Mouse (Mus musculus) lung, postnatal 25 days (tissue): ENCODE measurements around the gene Etnk1.
"Not testable (repeated sequence)": the region's sequence is repeated elsewhere in the genome, so short reads cannot be mapped to it uniquely, and the experiment has no call there.

Source experiments
- DNase-seq: peaks from one replicate; pipeline ENCODE4 v3.0.0; 2022; ENCODE audit warnings: low spot score

Etnk1 gene

GRCm38 (mm10) chr6:143151081-143151995 lies 15.7 kb upstream of the Etnk1 start:
- DNase-seq, result not testable (repeated sequence)

GRCm38 (mm10) chr6:143152321-143152827 lies 14.6 kb upstream of the Etnk1 start:
- DNase-seq, result no peak

- DNase-seq, result no peak
These were observed 13.9 kb upstream of the Etnk1 start for GRCm38 (mm10) chr6:143153160-143153559.

GRCm38 (mm10) chr6:143153751-143154494 lies 13.1 kb upstream of the Etnk1 start:
- DNase-seq, result peak; percentile 42

- no peak for DNase-seq
These were observed 12.1 kb upstream of the Etnk1 start for GRCm38 (mm10) chr6:143154885-143155284.

- no peak for DNase-seq
These were observed 11.0 kb upstream of the Etnk1 start for GRCm38 (mm10) chr6:143155996-143156395.

DNA sequence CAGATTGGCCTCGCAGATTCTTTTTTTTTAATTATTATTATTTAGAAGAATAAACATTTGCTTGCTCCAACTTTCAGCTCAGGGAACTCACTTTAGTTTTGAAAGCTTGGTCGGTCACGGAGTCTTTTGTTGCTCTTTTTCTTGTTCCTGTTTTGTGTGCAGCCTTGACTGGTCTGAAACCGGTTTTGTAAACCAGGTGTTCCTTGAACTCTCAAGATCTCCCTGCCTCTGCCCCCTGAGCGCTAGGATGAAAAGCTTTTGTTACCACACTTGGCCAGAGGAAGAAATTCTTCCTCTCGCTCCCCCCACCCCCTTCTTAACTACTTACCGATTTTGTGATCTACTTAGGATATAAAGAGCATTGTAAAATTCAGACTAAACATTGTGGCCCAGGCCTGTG lies 10.3 kb upstream of the Etnk1 start:
- no peak for DNase-seq

DNA sequence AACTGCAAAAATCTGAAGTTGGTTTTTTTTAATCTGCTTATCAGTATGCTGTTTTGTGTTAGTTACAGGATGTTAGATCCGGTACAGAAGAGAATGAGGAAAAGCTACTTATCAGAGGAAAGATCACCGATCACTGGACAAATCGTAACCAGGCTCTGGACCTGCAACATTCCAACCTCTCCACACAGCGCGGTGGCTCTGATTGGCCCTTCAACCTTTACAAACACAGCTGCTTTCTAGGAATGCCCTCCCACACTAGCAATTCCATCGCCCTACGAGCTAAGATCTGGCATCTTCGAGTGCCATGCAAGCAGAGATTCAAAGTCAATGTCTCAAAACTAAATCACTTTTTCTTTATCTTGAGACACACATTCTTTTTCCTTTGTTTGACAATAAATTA lies 9.6 kb upstream of the Etnk1 start:
- DNase-seq, result no peak

DNA sequence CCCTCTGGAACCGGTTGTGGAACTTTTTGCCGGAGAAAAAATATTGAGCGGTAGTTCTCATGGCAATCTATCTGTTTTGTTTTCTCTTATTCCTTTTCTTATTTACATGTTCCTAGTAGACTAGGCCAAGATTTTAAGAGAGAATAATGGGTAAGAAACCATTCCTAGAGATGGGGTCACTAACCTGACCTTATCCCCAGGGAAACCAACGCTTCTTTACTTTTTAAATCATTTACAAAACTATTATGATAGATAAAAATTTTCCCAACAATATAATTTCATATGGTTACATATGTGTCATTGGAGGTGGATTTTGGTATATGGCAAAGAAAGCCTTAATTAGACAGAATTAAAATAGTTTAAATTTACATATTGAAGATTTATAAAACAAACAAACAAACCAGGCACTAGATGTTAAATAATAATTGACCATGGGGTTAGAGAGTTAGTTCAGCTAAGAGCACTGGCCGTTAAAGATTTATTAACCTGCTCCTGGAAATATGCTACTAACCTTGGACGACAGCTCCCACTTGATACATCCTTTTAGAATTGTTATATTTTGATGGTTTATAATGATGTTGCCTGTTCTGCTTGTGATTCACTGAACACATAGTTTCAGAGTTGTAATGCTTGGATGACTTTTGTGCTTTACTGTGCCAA lies 6.3 kb upstream of the Etnk1 start:
- no peak for DNase-seq

DNA sequence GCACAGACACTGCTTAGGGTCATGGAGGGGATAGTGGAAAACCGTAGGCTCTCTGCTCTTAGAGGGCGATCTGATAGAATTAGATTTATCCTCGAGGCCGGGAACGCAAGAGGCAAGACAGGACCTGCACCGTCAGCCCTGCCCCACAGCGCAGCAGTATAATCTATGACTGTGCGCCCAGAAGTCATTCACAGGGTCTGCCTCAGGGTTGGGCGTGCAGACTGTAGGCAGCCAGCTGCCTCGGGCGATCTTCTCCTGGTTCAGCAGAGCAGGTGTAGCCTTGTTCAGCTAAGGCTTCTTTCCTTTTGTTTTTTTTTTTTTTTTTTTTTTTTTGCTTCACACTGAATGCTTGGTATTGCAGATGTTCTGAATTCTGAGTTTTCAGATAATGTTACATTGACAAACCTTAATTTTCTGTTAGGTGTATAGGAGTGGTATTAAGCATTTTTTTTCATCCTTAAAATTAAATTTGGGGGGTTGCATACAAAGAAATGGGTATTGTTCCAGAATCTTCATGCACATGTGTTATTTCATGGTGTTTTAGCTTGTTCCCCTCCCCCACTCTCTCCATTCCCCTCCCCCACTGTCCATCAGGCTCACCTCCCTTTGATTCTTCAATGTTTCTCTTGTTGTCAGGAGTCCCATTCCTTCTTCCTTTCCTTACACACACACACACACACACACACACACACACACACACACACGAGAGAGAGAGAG lies 4.7 kb upstream of the Etnk1 start:
- no peak for DNase-seq

- no peak for DNase-seq
These were observed 2.8 kb upstream of the Etnk1 start for GRCm38 (mm10) chr6:143163956-143164905.

- no peak for DNase-seq
These were observed 2.1 kb upstream of the Etnk1 start for GRCm38 (mm10) chr6:143164906-143165255.

DNA sequence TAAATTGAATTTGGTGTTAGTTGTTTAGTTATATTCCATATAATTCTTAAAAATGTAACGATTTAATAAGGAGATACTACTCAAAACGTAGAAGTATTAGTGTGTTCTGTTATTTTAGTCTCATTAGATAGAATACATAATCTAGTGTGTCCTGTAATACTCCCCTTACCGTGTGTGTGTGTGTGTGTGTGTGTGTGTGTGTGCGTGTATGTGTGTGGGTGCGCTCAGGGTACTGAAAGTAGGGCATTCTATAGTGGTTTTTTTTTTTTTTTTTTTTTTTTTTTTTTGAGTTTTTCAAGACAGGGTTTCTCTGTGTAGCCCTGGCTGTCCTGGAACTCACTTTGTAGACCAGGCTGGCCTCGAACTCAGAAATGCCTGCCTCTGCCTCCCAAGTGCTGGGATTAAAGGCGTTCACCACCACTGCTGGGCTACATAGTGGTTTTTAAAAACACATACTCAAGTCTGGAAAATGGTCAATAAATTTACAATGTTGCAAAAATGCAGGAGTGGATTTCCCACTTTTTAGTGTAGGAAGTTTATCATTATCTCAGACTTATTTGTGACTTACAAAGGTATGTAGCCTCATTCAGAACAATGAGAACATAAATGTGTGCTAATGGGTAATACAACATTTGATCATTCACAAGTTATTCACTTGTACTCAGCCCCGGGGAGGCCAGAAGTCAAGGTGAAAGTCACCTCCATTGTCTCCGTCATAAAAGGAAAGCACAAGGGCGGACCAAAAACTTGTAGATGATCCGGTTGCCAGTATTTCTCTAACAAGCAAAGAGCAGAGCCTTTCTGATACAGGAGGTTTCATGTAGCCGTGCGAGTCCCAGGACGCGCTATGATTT lies 1.4 kb upstream of the Etnk1 start:
- DNase-seq, result no peak

DNA sequence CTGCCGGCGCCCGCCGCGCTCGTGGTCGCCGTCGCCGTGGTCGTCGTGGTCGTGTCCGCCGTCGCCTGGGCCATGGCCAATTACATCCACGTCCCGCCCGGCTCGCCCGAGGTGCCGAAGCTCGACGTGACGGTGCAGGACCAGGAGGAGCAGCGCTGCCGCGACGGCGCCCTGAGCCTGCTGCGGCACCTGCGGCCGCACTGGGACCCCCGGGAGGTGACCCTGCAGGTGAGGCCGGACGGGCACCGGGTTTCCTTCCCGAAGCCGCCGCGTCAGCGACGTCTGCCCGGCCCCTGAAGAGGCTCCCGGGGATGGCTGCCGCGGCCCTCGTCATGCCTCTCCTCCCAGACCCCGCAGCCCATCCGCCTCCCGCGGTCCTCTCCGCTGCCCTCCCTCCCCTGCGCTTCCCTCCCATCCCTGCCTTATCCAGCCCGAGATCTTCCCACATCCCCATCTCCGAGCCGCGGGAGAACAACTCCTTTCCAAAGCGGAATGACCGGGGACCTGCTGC lies 443 bp downstream of the Etnk1 start:
- DNase-seq, result no peak

DNA sequence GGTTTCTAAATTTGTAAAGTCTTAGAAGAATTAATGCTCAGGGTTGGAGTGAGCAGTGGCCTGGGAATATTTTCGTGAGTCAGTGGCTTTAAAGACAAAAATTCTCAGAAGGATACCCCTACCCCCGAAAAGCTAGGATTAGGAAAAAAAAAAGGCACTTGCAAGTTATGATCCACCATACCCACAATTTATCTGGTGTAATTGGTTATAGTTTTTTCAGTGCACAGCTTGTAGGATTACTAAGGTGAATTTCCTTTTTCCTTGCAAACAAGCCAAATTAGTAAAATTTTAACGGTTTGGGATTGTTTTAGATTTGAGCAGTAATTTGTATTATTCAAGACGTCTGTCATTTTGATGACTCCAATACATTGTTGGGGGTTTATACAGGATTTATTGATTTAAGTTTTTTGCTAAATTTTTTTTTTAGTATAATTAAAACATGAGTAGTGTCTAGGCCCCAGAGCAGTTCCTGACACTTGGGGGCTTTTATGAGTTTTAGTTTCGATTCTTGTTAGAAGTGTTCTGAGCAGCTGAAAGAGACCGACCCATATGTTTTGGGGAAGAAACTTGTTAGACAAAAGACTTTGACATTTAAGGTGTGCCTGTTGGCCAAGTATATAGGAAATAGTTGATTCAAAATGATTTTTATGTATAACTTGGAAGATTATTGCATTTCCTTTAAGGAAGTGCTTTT lies 1.1 kb downstream of the Etnk1 start:
- DNase-seq, result no peak

DNA sequence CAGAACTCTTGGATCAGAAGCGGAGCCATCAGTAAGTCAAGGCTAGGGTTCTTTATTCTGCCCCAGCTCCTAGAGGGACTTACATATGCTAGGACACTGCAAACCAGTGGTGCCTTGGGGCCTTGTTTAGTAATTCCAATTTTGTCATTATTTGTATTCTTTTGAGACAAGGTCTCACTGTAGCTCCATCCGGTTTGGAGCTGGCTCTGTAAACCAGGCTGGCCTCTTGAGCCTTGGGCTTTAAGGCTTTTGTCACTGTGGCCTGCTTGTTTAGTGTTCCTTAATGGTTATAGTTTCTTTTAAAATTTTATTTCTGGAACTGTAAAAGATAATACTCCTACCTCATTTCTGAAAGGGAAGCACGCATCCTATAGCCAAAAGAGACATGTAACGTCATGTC lies 2.4 kb downstream of the Etnk1 start:
- DNase-seq, result no peak

DNA sequence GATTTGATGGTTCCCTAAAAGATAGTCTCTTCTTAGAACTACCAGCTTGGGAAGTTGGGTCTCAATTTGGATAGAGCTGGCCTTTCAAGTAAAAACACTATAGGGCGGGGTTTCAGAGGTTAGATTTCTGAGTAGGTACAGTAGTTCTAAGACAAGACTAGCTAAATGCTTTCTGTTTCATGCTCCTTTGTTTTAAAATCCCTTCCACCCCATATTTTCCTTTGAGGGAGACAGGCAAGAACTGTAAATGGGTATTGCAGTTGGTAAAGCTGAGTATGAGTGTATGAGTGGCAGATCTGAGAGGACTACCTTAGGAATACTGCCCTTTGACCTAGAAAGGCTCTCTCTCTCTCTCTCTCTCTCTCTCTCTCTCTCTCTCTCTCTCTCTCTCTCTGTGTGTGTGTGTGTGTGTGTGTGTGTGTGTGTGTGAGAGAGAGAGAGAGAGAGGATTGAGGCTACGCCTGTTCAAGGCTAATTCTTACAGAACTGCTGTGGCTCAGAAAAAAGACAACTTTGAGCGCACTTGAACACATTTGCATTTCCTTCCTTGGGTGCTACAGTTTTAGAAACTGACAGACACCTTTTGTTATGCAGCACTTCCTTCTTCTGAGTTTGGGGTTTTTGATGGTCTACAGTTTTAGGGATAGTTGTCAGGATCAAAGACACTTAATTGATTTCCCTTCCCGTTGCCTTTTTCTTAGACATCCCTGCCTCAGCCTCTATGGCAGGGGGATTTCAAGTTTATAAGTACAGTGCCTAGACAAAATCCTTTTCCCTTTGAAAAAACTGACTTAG lies 3.3 kb downstream of the Etnk1 start:
- DNase-seq, result no peak

DNA sequence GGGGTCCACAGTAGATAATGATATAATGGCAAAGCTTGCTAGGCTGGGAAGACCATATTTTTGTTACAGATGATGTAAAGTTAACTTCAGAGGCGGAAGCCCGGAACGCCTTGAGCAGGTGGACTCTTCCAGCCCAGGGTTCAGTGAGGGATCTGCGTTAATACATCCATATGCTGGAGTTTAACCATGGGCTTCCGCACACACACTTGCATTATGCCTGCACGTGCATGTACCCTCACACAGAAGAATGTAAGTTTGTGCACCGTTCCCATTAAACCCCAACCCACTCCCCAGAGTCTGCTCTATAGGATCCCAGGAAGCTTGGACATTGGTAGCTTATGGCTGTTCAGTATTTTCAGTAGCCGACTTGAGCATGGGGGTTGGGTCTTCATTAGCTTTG lies 4.0 kb downstream of the Etnk1 start:
- no peak for DNase-seq
